Comparison of ENCODE assay signal across 9 mouse cellular contexts in genomic region chr2:73775683-73776310, GRCm38 (mm10). TPM values are rescaled to one million over a fixed set of nuclear protein-coding genes. Genes with fewer than 3 reads are reported as not detected.
A peak's percentile ranks its signal among the peaks of the same experiment; 100 is the strongest.
DNase-seq lines count a peak whose midpoint lies in the region; ATAC-seq and TF ChIP-seq lines count a peak whose summit lies in the region.
"Had no signal": no experiment of that assay in that cellular context is flagged by ENCODE, and none has a peak within 500 bp of the region (broad histone marks: within the 10 kb centered on the region; RNA-seq: fewer than 3 reads in every experiment).

No protein-coding gene starts in this region.

- H3K36me3 ChIP-seq in neural tube, embryonic 11.5 days (ENCODE audit: control insufficient read depth, insufficient read depth, low read length), result no peaks in the 10 kb centered on the region
- no peaks in the 10 kb centered on the region for H3K36me3 ChIP-seq in limb, embryonic 15.5 days
- no peaks in the 10 kb centered on the region for H3K36me3 ChIP-seq in stomach, postnatal 0 days (ENCODE audit: control insufficient read depth, insufficient read depth, low read length)

- H3K27ac ChIP-seq in cerebellum, adult 2 months (ENCODE audit: insufficient read depth, low read length), result no peak overlapping the region
- peak overlapping the region; percentile 91 for H3K27ac ChIP-seq in neural tube, embryonic 11.5 days (ENCODE audit: low read depth, low read length)
- no peak overlapping the region for H3K27ac ChIP-seq in limb, embryonic 15.5 days
- H3K27ac ChIP-seq in stomach, postnatal 0 days (replicated peaks), result no peak overlapping the region

- WGBS in cerebellum, adult 2 months, result 3% methylated on average over 22 of the region's 22 CpGs
- WGBS in neural tube, embryonic 11.5 days, result under 1% methylated on average over 22 of the region's 22 CpGs
- 1% methylated on average over 22 of the region's 22 CpGs for WGBS in limb, embryonic 15.5 days
- 2% methylated on average over 22 of the region's 22 CpGs for WGBS in stomach, postnatal 0 days

- no peak for ATAC-seq in neural tube, embryonic 11.5 days (ENCODE audit: insufficient read depth, low FRiP score, low TSS enrichment)
- no peak for ATAC-seq in limb, embryonic 15.5 days (ENCODE audit: insufficient number of reproducible peaks, low FRiP score, low TSS enrichment, low read depth)
- no peak for ATAC-seq in stomach, postnatal 0 days (ENCODE audit: low FRiP score, low TSS enrichment)

- TF ChIP-seq EP300 in stomach, postnatal 0 days (optimal IDR thresholded peaks at IDR 0.05), result no peak

- intact Hi-C loops in gastrocnemius, postnatal 14 days (cut with DNase I; ENCODE audit: low total_unique reads), result no loop called here

- H3K27me3 ChIP-seq in cerebellum, adult 2 months (ENCODE audit: control insufficient read depth, insufficient read depth, low read length), result peaks cover 10% of the 10 kb centered on the region; the same call in 1 of the 2 replicates
- no peaks in the 10 kb centered on the region for H3K27me3 ChIP-seq in neural tube, embryonic 11.5 days (ENCODE audit: control insufficient read depth, insufficient read depth, low read length)
- H3K27me3 ChIP-seq in limb, embryonic 15.5 days, result 0 out of 2 replicates have a peak, but pooled peaks cover 3% of the 10 kb centered on the region
- H3K27me3 ChIP-seq in stomach, postnatal 0 days (ENCODE audit: control insufficient read depth, insufficient read depth, low read length), result no peaks in the 10 kb centered on the region

- no peak for TF ChIP-seq POLR2A in cerebellum, adult 2 months (IDR thresholded peaks at IDR 0.05; ENCODE audit: borderline replicate concordance, insufficient read depth, low read length)

- H3K4me3 ChIP-seq in cerebellum, adult 2 months (replicated peaks; ENCODE audit: insufficient read depth, low read depth, low read length), result peak overlapping the region; percentile 84
- peak overlapping the region; percentile 78 for H3K4me3 ChIP-seq in neural tube, embryonic 11.5 days (ENCODE audit: low read depth, low read length)
- H3K4me3 ChIP-seq in limb, embryonic 15.5 days, result peak overlapping the region; percentile 82
- peak overlapping the region; percentile 77 for H3K4me3 ChIP-seq in stomach, postnatal 0 days (ENCODE audit: low read depth, low read length)

- H3K9me3 ChIP-seq in neural tube, embryonic 11.5 days (ENCODE audit: control insufficient read depth, low read length), result no peaks in the 10 kb centered on the region
- no peaks in the 10 kb centered on the region for H3K9me3 ChIP-seq in limb, embryonic 15.5 days
- H3K9me3 ChIP-seq in stomach, postnatal 0 days (ENCODE audit: control insufficient read depth, low read length), result no peaks in the 10 kb centered on the region

- peak overlapping the region; percentile 91 for H3K9ac ChIP-seq in neural tube, embryonic 11.5 days (ENCODE audit: low read length)
- peak overlapping the region; percentile 60; the same call in 1 of the 2 replicates for H3K9ac ChIP-seq in limb, embryonic 15.5 days
- peak overlapping the region; percentile 63 for H3K9ac ChIP-seq in stomach, postnatal 0 days (ENCODE audit: low read length)

- TF ChIP-seq CTCF in cerebellum, adult 2 months (IDR thresholded peaks at IDR 0.05; ENCODE audit: borderline replicate concordance, insufficient read depth, low read depth, low read length), result no peak
- TF ChIP-seq CTCF in stomach, postnatal 0 days (IDR thresholded peaks at IDR 0.05; ENCODE audit: low read depth), result no peak

- peak; percentile 21 to 39 for DNase-seq in cerebellum, adult 2 months
- DNase-seq in cerebellum, adult 9-10 months, result no peak
- DNase-seq in neural tube, embryonic 11.5 days (ENCODE audit: low spot score), result no peak
- DNase-seq in neural tube, embryonic 10.5 days (ENCODE audit: extremely low spot score, low spot score), result no peak
- no peak for DNase-seq in stomach, postnatal 0 days (ENCODE audit: low spot score)
- no peak for DNase-seq in gastrocnemius, postnatal 14 days
- no peak for DNase-seq in adrenal gland, adult 2 months

- no peaks in the 10 kb centered on the region for H3K4me1 ChIP-seq in cerebellum, adult 2 months (ENCODE audit: control insufficient read depth, insufficient read depth, low read length)
- peaks cover 9% of the 10 kb centered on the region for H3K4me1 ChIP-seq in neural tube, embryonic 11.5 days (ENCODE audit: control insufficient read depth, insufficient read depth, low read length)
- H3K4me1 ChIP-seq in limb, embryonic 15.5 days, result no peaks in the 10 kb centered on the region
- H3K4me1 ChIP-seq in stomach, postnatal 0 days (replicated peaks; ENCODE audit: control insufficient read depth, insufficient read depth), result no peaks in the 10 kb centered on the region

- peak overlapping the region; percentile 56 for H3K4me2 ChIP-seq in neural tube, embryonic 11.5 days (ENCODE audit: low read depth)
- H3K4me2 ChIP-seq in limb, embryonic 15.5 days, result peak overlapping the region; percentile 82
- peak overlapping the region; percentile 91 for H3K4me2 ChIP-seq in stomach, postnatal 0 days (replicated peaks; ENCODE audit: low read depth)

RNA-seq across cellular contexts. Expression of gene Chn1, which starts 0.7 kb away (rescaled TPM):
- 258 and 288 TPM in 2 replicates for polyA plus RNA-seq in cerebellum, adult 2 months (2012; rRNA removed)
- 109 and 116 TPM in 2 replicates for polyA plus RNA-seq in neural tube, embryonic 11.5 days (2014; fragmentation: Nextera tagmentation; extraction: Ambion mirVana)
- 18.4 and 20.2 TPM in 2 replicates for polyA plus RNA-seq in limb, embryonic 15.5 days (2015; fragmentation: Nextera tagmentation; extraction: Ambion mirVana)
- polyA plus RNA-seq in stomach, postnatal 0 days (2015; fragmentation: Nextera tagmentation; extraction: Ambion mirVana), result 7.4 and 9.4 TPM in 2 replicates
- total RNA-seq in gastrocnemius, postnatal 14 days (2021), result 10 to 100 TPM; 11.3 to 11.6 TPM
- 10 to 100 TPM; 13.2 to 14.1 TPM for total RNA-seq in adrenal gland, adult 2 months (2021)
- polyA plus RNA-seq in adrenal gland, adult 2 months (2012; rRNA removed), result 5.1 and 6.9 TPM in 2 replicates
- total RNA-seq: neutrophil, adult 5-6 weeks had no signal

Comparison
In these comparisons a context has a peak if more than half of its experiments do, and no peak if none do; other contexts are left out.
1. DNase-seq: peak in cerebellum, adult 2 months (2 of 2); none in cerebellum, adult 9-10 months (single experiment), neural tube, embryonic 11.5 days (single experiment), neural tube, embryonic 10.5 days (single experiment), stomach, postnatal 0 days (single experiment), gastrocnemius, postnatal 14 days (single experiment) and adrenal gland, adult 2 months (single experiment).
2. Peak in every context shown above with its lines, with median percentiles within 50 percentile points of each other: H3K4me3 ChIP-seq, H3K4me2 ChIP-seq and H3K9ac ChIP-seq.